Mouse (Mus musculus) brain, embryonic 14.5 days (tissue): ENCODE results near the gene Jak2.

Experiments
- CTCF ChIP-seq: fragments of 200-500 bp; IDR thresholded peaks from 2 replicates; pipeline ENCODE4 v1.5.1; 2012; ENCODE audit warnings: inconsistent platforms, mild to moderate bottlenecking, moderate library complexity, borderline replicate concordance; ENCODE audit not compliant: insufficient read depth, insufficient read length; ENCODE audit errors: extremely low read depth
- POLR2A ChIP-seq: fragments of 200-500 bp; IDR thresholded peaks from 2 replicates; pipeline ENCODE4 v1.6.1; 2012; ENCODE audit warnings: mild to moderate bottlenecking, inconsistent platforms, borderline replicate concordance; ENCODE audit not compliant: poor library complexity, insufficient read depth, insufficient read length, severe bottlenecking; ENCODE audit errors: extremely low read depth

- TF ChIP-seq CTCF (no peak), POLR2A (no peak)
Observed at GRCm38 (mm10) chr19:29334068-29334745, 82.6 kb downstream of the Jak2 start, which contains the start of gene Rln1.
